Mouse (Mus musculus): ENCODE measurements at regions not wholly inside any gene's neighbourhood (a gene's known extent, or its start where the extent isn't known, plus 50 kb on each side); places are given as distances from the start of the nearest gene placed in this dataset.
A peak's percentile ranks its signal among the peaks of the same experiment; 100 is the strongest.
"Not testable (repeated sequence)": the region's sequence is repeated elsewhere in the genome, so short reads cannot be mapped to it uniquely, and the experiment has no call there.

GRCm38 (mm10) chr8:89563544-89563943 lies 519.6 kb upstream of the Sall1 start:
- no peak for DNase-seq (ENCODE audit: low read depth, low spot score)

- DNase-seq (ENCODE audit: low read depth, low spot score): no peak
Measured at GRCm38 (mm10) chr8:89562597-89562996, 518.6 kb upstream of the Sall1 start.

GRCm38 (mm10) chr8:89541231-89541630 lies 497.3 kb upstream of the Sall1 start:
- DNase-seq (ENCODE audit: low read depth, low spot score): no peak

- DNase-seq (ENCODE audit: low read depth, low spot score): no peak
Measured at GRCm38 (mm10) chr8:89534605-89535004, 490.6 kb upstream of the Sall1 start.

DNA sequence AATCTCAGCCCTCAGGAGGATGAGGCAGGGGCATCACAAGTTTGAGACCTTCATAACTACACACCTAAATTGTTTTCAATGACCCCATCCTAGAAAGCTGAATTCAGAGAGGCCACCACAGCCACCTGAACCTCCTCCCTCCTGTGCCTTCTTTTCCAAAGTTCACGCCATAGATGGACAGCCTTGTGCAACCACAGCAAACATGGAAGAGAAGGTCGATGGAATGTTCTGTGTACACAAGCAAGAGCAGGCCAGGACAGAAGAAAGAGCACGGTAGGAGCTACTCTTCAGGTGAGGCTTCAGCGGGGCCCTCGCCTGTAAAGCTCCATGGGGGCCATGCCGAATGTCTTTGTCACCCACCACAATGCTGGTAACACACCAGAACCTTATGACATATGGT lies 481.1 kb upstream of the Sall1 start:
- DNase-seq (ENCODE audit: low read depth, low spot score): no peak

GRCm38 (mm10) chr8:89523336-89523735 lies 479.4 kb upstream of the Sall1 start:
- no peak for DNase-seq (ENCODE audit: low read depth, low spot score)

DNA sequence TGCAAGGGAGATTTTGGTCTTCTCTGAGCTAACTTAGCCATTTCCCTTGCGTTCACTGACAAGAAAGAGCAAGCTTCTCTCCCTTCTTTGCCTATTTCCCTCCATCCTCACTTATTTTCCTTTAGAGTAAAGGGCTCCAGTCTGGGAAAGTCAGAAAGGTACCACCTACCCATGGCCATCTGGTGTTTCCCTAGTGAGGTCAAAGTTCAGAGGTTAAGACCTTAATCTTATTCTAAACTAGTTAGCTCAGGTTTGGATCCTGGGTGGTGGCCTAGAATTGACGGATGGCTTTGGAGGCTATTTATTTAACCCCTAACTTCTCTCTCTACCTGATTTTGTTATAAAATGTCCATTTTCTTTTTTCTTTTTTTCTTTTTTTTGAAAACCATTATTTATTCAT lies 472.6 kb upstream of the Sall1 start:
- DNase-seq (ENCODE audit: low read depth, low spot score): no peak

DNA sequence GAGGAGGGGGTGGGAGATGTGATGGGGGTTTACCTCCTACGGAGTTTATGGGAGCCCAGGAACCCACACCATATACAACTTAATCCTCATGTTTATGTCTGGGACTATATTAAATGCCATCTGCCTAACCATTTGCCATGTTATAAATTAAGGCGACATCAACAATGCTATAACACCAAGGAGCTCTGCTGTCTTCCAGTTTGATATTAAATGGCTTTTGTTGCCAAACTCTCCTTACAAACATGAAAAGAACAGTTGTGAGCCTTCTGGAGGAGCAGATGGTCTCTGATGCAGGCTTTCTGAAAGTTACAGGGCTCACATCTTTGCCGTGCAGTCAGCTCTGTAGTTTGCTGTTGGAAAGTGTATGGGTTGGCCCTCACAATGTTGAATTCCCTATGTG lies 470.3 kb upstream of the Sall1 start:
- no peak for DNase-seq (ENCODE audit: low read depth, low spot score)

DNA sequence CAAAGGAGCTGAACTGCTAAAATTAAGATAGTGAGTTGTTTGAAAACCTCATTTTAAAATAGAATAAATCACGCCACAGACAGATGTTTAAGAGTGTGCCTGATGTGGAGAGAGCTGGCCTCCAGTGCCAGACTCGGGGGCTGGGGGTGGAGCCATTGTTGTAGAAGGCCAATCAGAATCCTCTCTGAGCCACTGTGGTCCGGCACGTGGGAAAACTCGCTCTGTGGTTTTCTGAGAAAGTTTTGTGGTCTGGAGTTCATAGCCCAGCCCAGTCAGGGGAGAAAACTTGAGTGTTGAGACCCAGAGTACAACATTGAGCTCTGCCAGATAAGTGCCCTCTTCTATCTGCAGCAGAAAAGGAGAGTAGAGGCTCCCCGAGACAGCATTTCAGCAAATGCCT lies 463.7 kb upstream of the Sall1 start:
- no peak for DNase-seq (ENCODE audit: low read depth, low spot score)

DNA sequence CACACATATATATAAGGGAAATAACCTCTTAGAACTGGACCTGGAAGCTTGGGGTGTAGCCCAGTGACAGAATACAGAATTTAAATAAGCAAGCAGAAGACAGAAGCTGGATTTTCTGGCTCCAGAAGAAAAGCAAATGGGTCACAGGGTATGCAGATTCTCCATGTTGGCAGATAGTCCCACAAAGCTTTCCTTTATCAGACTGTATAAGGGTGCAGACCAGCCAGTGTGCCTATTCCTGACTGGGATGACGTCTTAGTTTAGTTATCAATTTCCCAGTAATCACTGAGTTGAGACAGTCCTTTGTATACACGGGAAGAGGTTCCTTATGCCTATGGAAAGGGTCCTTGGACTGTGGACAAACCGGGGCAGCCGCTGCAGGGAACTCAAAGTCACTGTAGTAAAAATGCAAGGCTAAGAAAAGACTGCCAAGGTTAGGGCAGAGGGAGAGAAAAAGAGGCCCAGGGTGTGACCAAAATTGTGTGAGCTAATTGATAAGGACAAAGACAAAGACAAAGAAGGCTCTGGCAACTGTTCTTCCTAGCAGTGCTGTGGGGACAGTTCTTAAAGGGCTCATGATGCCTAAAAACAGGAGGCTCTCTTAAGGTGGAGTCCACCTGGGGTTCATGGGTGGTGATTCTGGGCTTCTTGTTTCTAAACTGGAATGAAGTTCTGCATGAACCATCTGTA lies 459.7 kb upstream of the Sall1 start:
- DNase-seq (ENCODE audit: low read depth, low spot score): no peak

GRCm38 (mm10) chr8:89503030-89503429 lies 459.1 kb upstream of the Sall1 start:
- no peak for DNase-seq (ENCODE audit: low read depth, low spot score)

GRCm38 (mm10) chr8:89501756-89502155 lies 457.8 kb upstream of the Sall1 start:
- DNase-seq (ENCODE audit: low read depth, low spot score): no peak

DNA sequence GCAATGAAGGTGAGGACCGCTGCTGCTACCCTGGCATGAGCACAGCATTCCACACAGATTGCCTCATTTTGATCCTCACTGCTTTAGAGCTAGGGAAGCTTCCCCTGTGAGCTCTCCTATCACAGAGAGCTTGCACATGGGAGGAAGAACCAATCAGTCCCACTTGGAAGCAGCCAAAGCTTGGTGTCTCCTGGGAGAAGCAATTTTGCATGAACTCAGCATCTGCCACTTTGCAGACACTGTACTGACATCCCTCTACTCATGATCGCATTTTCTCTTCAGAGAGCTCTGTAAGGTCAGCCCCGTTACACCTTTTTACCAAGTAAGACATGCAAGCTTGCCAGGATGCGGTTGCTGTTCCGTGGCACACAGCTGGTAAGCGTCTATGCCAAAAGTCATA lies 455.9 kb upstream of the Sall1 start:
- DNase-seq (ENCODE audit: low read depth, low spot score): no peak

- peak; percentile 34 for DNase-seq (ENCODE audit: low read depth, low spot score)
Measured at GRCm38 (mm10) chr8:89498088-89498695, 454.2 kb upstream of the Sall1 start.

DNA sequence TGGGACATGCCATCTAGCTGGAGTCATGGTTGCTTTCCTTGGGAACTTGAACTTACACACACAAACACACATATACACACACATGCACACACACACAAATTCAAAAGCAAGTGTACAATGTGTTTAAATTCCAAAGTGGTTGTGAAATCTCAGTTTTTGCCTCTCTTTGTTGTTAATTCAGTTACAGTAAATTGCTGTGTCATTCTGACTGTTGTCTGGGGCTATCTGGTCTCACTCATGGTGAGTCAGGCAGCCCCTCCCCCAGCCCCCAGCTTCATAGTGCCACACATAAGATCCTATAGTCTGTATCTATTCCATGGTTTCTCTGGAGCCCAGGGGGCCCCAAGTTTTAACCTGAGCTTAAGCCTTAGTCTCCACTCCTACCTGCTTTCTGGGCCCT lies 448.4 kb upstream of the Sall1 start:
- DNase-seq (ENCODE audit: low read depth, low spot score): no peak

DNA sequence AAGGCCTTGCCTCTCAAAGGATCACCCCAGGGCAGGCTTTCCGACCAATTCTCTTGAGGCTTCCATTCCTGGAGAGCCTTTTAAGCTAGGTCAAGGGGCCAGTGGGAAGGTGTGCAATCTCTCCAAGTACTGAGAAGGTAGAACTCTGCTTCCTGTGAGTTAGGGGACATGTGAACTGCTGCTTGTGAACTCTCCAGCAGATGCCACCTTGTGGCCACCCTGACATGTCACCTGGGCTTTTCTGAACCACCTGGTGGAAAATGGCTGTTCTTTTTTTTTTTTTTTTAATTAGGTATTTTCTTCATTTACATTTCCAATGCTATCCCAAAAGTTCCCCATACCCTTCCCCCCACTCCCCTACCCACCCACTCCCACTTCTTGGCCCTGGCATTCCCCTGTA lies 438.5 kb upstream of the Sall1 start:
- not testable (repeated sequence) for DNase-seq (ENCODE audit: low read depth, low spot score)

DNA sequence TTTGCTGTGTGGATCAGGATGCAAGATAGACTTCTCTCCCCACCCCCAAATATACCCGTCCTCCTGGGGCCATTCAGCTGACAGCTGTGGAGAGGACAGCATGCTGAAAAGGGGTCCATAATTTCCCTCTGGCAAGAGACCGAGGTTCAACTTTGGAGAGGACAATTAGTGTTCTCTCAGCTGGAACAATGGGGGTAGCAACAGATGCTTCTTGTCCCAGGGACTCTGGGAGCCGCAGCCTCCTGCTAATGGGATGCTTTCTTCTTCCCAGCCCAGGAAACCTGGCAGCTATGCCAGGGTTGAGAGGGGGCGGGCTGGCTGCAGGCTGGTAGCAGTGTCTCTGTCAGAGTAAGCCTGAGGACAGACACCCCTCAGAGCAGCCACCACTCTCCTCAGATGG lies 433.0 kb upstream of the Sall1 start:
- DNase-seq (ENCODE audit: low read depth, low spot score): no peak

GRCm38 (mm10) chr8:89471116-89471515 lies 427.2 kb upstream of the Sall1 start:
- no peak for DNase-seq (ENCODE audit: low read depth, low spot score)

- no peak for DNase-seq (ENCODE audit: low read depth, low spot score)
Measured at GRCm38 (mm10) chr8:89468782-89469220, 424.8 kb upstream of the Sall1 start.

GRCm38 (mm10) chr8:89465211-89465753 lies 421.3 kb upstream of the Sall1 start:
- no peak for DNase-seq (ENCODE audit: low read depth, low spot score)

DNA sequence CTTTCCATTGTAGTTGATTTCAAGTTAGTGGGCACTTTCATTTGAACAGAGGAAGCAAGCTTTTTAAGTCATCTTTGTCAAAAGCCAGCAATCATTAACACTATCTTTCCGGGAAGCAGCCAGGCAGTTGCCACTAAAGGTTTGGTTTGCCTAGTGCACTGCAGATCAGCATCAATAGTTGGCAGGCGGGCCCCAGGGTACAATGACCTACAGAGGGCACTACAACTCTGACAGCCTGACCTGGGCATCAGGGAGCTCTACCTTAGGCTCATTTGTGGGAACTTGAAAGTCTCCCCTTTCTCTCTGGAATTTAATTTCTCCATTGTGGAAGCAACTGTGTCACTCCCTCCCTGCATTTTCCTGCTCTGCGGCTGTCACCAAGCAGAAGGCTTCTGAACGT lies 412.6 kb upstream of the Sall1 start:
- no peak for DNase-seq (ENCODE audit: low read depth, low spot score)

GRCm38 (mm10) chr8:89455731-89456130 lies 411.8 kb upstream of the Sall1 start:
- no peak for DNase-seq (ENCODE audit: low read depth, low spot score)

- DNase-seq (ENCODE audit: low read depth, low spot score): no peak
Measured at GRCm38 (mm10) chr8:89454197-89454596, 410.2 kb upstream of the Sall1 start.
